Mouse (Mus musculus) heart, adult 2 months (tissue): ENCODE data around the gene Smug1.

ENCODE experiments used
- CTCF ChIP-seq: fragments of 200-600 bp; IDR thresholded peaks from 2 replicates; pipeline ENCODE4 v1.8.1; 2022; ENCODE audit warnings: antibody characterized with exemption, mild to moderate bottlenecking, moderate library complexity
- EP300 ChIP-seq: fragments of 200-500 bp; IDR thresholded peaks from 2 replicates; pipeline ENCODE4 v1.6.1; 2011; ENCODE audit warnings: low read depth, low read length, control low read depth; ENCODE audit not compliant: insufficient read depth
- POLR2A ChIP-seq: fragments of 200-500 bp; IDR thresholded peaks from 2 replicates; pipeline ENCODE4 v1.6.1; 2011; ENCODE audit warnings: mild to moderate bottlenecking, low read depth, low read length, control low read depth; ENCODE audit not compliant: insufficient read depth

DNA sequence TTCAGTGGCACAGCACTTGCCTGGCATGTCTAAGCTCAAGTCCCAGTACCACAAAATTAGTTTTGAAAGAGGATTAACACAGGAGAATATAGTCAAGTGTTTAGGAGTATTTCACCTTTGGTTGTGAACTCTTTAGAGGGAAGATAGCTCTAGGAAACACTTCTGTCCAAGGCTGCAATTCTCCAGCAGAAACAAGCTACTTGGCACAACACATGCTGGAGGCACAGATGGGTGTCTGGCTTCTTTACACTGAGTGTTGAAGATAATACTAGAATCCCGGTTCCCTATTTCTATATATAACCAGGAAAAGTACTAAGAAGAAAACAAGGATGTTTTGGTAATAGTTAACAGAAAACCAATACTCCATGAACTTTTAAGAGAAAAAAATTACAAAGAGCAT, 29.9 kb upstream of the Smug1 start:
- no peak for TF ChIP-seq CTCF
- no peak for TF ChIP-seq POLR2A
- TF ChIP-seq EP300: no peak
